Mouse (Mus musculus) layer of hippocampus, adult 8-10 months (tissue): ENCODE measurements around the gene Dupd1. TPM values are rescaled to one million over a fixed set of nuclear protein-coding genes. Genes with fewer than 3 reads are reported as not detected.

ENCODE experiments used
- DNase-seq, 2 experiments: peaks; one replicate each; pipeline ENCODE4 v3.0.0; 2022; ENCODE audit warnings: low spot score in 2 of 2
- total RNA-seq, 4 experiments: library from RNA; stranded (reverse); gene quantifications; 2 replicates each; pipeline ENCODE4 v1.2.4; 2022

The Dupd1 gene
- total RNA-seq, 4 experiments from 2014 or later: 0.30 to 0.34 TPM; not detected in 2

GRCm38 (mm10) chr14:21722021-21722698 lies 7.8 kb upstream of the Dupd1 start:
- DNase-seq: no peak

GRCm38 (mm10) chr14:21720430-21721205 lies 6.2 kb upstream of the Dupd1 start:
- no peak for DNase-seq

DNA sequence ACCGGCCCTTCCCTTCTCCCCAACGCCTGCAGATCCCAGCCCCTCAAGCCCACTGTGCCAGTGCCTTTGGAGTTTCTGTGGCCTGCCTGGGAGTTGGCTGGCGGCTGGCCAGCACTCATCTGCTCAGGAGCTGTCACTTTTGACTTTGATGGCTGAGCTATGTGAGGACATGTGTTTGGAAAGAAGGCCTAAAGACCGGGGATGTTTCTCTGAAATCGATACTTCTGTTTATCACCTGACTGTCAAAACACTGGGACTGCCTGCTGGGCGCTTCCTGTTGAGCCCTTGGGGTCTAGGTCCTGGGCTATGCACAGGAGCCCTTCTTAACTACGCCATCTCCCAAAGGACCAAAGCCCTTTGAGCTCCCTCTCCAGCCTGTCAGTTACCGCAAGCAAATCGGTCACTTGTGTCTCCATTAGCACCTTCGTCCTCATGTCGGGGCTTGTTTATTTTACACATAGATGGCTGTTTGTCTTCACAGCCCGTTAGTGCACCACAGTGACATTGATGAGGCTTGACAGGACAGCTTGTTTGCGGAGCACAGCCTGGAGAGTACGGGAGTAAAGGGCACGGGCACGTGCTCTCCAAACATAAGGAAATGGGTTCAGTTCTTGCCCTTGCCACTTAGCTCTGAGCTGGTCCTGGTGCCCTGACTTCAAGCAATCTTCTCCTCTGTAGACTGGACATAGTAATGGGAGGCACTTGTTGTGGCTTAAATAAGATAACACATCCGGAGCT lies 5.4 kb upstream of the Dupd1 start:
- no peak for DNase-seq

DNA sequence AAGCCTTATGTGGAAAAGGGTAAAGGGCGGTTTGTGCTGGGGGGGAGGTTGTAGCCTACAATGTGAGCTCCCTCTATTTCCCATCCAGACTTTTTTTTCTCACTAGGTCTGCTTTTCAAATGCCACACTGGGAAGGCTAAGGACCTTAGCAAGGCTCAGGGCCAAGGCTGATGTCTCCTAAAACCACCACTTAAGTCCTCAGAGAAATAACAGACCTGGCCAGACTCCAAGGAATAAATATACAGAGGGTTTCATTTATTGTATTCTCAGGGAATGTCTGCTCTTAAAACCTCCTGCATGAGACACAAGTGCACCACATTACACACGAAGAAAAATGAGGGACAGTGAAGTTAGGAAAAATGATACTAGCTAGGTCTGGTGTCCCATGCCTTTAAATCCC lies 3.1 kb downstream of the Dupd1 start:
- DNase-seq: no peak

GRCm38 (mm10) chr14:21709545-21709944 lies 4.8 kb downstream of the Dupd1 start:
- no peak for DNase-seq

- DNase-seq: peak; percentile 44 to 51
Observed at GRCm38 (mm10) chr14:21706759-21707571, 7.4 kb downstream of the Dupd1 start.

GRCm38 (mm10) chr14:21705462-21705861 lies 8.9 kb downstream of the Dupd1 start:
- DNase-seq: no peak

- DNase-seq: no peak
Observed at GRCm38 (mm10) chr14:21703255-21703654, 11.1 kb downstream of the Dupd1 start.

- DNase-seq: no peak
Observed at GRCm38 (mm10) chr14:21702691-21703090, 11.7 kb downstream of the Dupd1 start.

GRCm38 (mm10) chr14:21696186-21696830 lies 18.1 kb downstream of the Dupd1 start:
- no peak for DNase-seq

GRCm38 (mm10) chr14:21695020-21695419 lies 19.4 kb downstream of the Dupd1 start:
- no peak for DNase-seq

- no peak for DNase-seq
Observed at GRCm38 (mm10) chr14:21691070-21691469, 23.3 kb downstream of the Dupd1 start.

DNA sequence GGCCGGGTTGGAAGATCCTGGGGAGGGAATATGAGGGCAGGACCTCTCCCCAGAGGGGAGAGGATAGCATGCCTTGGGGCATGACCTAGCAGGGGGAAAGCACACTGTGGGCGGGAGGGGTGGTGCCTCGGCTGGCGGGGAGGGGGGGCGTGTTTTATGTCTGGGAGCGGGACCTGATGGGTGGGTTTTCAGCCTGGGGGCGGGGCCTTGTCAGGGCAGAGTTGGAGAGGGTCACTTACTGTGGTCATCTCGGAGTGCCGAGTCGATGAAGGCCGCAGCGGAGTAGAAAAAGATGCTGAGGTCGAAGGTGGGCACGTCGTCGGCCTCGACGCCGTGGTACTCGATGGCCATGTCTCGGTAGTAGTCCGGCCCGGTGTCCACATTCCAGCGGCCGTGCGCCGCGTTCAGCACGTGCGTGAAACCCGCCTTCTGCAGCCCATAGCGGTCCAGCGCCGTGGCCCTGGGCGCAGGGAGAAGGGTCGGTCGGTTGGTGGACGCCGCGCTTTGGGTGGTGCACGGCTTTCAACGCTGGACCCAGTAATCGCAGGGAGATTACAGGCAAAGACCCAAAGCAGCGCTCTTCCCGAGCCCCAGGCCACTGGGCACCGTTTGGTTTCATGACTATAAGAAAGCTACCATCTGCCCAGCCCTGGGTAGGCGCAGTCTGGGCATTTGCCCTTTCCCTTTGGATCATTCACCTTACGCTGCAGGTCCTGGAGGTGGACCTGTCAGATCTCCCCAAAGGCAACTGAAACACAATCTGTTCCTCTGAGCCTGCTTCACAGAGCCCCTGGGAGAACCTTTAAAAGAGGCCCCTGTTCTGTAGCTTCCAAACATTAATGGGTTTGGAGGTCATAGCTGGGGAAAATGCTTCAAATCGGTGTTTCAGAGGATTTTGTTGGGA lies 27.7 kb downstream of the Dupd1 start:
- no peak for DNase-seq

DNA sequence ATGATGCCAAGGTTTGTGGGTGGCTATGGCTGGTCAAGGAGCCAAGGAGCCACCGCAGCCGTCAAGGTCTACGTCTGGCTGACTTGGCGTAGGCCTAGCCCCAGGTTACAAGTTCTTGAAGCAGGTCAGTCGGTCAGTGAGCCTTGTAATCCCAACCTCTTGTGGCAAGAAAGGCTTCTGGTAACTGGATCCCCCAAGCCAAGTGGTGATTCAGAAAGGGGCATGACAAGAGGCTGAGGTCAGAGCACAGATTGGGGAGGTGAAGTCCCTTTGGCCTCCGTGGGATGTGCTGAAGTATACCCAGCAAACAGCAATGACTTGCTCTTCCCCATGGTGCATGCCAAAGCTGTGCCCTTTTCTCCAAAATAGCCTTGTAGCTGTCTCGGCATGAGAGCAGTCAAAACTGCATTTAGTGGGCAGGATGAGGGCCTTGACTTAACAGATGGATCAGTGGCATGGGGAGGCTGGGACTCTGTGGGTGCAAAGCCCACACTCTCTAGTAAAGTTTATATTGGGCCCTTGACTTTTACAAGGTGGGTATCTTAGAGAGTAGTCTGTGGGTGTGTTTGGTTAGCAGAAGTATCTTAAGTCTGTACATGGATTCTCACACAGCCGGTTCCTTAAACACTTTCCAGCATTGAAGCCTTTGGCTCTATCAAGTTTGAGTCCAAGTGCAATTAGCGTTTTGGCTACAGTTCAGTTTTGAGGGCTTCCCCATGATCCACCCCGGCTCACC lies 28.8 kb downstream of the Dupd1 start:
- no peak for DNase-seq

DNA sequence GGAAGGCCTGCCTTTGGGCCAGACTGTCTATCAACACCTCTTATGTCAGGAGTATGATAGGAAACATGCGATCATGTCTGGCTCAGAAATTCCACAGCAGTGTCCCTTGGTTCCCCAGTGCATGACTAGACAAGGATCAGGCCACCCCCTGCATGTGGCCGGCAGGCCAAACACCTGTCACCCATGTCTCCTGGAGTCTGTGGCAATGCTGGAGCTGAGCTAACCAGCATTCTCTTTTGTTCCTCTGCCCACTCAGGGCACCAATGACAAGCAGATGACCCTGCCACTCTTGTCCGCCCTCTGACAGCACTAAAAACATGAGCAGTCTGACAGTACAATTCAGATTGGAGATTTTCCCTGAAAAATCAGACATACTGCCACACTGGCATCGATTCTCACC lies 30.5 kb downstream of the Dupd1 start:
- no peak for DNase-seq

GRCm38 (mm10) chr14:21682681-21683129 lies 31.7 kb downstream of the Dupd1 start:
- no peak for DNase-seq

DNA sequence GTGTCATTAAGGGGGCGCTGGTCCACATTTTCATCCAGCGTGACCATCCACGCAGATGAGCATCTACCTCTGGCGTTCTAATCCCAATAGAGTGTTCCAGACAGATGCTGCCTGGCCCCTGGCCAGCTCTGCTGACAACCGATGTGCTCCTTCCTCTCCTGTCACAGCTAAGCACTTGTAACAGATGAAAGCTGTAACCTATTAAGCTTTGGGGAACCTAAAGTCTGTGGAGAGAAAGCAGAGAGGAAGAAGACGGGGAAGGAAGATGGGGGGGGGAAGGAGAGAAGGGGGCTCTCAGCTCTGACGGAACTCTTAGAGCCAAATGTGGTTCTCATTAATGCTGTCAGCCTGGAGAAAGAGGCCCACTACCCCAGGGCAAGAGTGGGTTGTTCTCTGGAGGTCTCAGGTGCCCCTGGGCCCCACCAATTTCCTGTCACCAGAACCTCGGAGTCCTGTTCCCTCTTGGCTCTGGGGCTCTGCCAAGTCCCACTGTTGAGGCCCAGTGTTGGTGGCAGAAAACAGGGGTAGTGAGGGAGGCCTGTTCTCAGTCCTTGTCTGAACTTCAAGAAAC lies 34.7 kb downstream of the Dupd1 start:
- DNase-seq: no peak

- DNase-seq: peak in 1 of 2 experiments; percentile 63
Observed at GRCm38 (mm10) chr14:21678509-21679285, 35.7 kb downstream of the Dupd1 start.
